Mouse (Mus musculus): Measurements from ENCODE around the gene Abhd15.
A peak's percentile ranks its signal among the peaks of the same experiment; 100 is the strongest.

The Abhd15 gene

DNA sequence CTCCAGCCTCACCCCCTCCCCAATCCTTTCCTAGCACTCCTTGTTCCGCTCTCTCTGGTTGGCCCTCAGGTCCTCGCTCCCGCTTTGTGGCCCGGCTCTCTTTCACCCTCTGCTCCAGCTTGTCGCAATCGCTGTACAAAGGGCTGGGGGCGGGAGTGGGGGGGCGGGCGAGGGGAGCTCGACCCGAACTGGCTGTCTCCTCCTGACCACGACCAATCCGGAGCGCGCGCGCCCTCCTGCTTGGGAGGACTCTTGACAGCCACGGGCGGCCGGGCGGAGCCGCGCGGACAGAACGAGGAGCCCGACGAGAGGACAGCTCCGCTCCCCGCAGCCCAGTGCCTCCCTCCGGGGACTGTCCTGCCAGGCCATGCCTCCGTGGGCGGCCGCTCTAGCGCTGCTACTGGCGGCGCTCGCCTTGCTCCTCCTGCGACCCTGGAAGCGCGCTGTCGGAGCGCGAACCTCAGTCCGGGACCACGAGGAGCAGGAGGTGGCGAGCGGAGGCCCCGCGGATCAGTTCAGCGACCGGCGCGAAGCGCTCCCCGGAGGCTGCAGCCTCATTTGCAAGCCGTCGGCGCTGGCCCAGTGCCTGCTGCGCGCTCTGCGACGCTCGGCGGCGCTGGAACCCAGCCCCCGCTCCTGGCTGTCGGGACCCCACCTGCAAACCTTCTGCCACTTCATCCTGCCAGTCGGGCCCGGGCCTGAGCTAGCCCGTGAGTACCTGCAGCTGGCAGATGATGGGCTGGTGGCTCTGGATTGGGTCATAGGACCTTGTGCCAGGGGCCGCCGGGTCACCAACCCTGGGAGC lies at the start of gene Abhd15:
TSS of gene Abhd15 (plus strand) at position 290 of the 805 bp plus-strand sequence.
- peak; percentile 83 to 94 for DNase-seq

DNA sequence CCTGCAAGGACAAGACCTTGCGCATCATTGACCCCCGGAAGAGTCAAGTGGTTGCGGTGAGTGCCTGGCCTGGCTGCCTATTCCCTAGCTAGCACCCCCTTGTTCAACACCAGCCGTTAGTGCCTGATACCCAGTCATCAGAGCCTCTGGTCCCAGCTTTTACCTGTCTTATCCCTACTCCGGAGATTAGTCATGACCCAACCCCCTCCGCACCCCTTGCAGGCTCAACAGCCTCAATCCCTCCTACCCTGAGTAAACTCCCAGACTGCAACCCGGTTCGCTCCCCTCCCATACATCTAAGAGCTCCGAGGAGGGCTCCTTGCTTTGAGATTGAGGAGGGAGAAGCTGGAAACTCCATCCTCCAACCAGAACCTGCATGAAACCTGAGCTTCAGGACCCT lies 48.4 kb upstream of the Abhd15 start:
- DNase-seq, result no peak

DNA sequence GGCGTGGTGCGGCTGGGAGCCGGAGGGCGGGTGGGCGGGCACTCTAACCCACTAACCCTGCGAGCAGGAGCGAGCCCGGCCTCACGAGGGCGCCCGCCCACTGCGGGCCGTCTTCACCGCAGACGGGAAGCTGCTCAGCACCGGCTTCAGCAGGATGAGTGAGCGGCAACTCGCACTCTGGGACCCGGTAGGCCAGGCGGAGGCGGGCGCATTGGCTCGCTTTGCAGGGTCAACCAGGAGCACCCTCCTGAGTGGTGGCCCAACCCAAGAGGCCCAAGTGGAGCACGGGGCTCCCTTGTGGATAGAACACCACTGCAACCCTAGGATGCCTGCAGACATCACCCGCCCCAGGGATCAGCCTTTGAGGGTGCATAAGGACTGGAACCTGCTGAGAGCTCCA lies 47.8 kb upstream of the Abhd15 start:
- DNase-seq, result peak; percentile 84 to 90

DNA sequence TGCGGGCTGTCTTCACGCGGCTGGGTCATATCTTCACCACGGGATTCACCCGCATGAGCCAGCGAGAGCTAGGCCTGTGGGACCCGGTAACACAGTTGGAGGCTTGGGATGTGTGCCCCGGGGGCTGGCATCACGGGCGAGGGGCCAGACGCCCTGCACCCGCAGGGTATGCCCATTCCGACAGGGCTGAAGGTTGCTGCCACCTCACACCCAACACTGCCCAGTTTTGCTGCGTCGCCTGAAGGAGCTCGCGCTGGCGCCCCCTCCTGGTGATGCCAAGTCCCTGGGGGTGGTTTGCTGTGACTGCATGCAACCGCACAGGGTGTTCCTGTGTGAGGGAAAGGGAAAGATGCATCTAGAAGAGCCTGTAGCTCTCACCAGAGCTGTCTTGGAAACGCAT lies 47.1 kb upstream of the Abhd15 start:
- DNase-seq, result peak; percentile 82 to 87

DNA sequence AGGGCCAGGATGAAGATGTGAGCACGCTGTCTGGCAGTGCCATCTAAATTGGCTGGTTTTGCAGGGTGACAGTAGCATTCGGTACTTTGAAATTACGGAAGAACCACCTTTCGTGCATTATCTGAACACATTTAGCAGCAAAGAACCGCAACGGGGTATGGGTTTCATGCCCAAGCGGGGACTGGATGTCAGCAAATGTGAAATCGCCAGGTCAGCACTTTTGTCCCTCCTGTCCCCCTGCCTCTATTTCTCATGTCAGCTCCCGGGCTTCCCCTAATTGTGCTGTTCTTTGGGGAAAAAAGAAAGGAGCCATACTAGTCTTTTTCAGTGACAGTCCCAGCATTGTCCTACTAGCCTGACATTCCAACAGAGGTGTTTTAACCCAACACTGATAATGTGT lies 46.5 kb upstream of the Abhd15 start:
- no peak for DNase-seq

DNA sequence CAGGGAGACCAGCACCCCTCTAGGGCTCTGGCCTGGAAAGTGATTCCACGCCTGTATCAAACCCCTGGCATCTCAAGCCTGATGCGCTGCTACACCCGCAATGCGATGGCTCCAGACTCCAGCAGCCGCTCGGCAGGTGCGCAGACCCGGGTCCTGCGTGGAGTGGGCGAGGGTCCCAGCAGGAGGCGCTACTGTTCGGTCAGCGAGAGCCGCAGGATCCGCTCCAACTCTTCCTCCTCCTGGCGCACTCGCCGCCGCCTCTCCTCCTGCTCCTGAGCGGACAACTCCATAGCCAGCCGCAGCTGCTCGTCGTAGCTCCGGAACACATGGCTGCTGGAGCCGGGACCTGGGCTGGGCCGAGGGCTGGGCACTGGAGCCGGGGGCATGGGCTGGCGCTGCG lies 43.5 kb upstream of the Abhd15 start:
- DNase-seq, result no peak

DNA sequence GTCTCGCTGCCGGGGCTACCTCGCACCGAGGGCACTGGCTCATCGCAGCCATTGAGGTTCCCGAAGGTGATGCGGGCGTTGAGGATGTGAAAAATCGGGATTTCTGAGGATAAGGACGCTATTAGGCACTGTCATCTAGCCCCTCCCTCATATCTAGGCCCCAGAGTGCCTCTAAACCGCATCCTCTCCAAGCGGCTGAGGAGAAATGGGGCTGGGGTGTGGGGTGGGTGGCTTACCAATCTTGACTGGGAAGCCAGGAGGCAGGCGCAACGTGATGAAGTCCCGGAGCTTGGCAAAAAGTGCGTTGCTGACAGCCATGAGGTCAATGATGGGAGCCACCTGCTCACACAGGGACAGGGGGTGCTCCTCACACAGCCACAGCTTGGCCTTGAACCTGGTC lies 42.1 kb upstream of the Abhd15 start:
- no peak for DNase-seq

DNA sequence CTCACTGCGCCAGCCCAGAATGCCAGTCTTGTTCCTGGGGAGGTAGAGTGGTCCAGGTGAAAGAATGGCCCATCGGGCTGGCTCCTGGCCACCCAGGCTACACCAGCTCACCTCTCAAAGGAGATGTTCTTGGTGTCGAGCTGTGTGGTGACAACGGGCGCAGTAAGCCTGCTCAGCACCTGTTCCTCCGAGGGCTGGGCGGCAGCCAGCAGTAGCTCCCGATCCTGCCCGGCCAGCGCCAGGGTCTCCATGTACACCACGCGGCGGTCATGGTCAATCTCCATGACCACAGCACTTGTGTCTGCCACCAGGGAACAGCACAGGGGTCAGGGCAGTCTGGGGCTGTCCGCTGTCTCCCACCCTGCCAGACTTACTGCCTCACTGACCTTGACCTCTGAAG lies 38.7 kb upstream of the Abhd15 start:
- no peak for DNase-seq

DNA sequence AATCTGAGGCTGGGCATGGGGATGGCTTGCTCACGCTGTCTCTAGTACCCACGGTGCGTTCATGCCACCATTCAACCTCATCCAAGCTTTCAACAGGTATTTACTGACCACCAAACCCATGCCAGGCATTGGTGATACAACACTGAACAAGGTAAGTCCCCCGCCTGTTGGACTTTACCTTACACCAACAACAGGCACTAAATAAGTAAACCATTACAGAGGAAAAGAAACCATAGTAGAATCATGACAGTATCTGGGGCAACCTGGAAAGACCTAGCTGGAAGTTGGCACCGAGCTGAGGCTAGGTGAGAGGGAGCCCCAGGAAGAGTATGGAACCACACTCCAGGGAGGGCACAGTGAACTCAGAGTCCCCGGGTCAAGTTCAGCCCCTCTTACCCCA lies 38.0 kb upstream of the Abhd15 start:
- no peak for DNase-seq

DNA sequence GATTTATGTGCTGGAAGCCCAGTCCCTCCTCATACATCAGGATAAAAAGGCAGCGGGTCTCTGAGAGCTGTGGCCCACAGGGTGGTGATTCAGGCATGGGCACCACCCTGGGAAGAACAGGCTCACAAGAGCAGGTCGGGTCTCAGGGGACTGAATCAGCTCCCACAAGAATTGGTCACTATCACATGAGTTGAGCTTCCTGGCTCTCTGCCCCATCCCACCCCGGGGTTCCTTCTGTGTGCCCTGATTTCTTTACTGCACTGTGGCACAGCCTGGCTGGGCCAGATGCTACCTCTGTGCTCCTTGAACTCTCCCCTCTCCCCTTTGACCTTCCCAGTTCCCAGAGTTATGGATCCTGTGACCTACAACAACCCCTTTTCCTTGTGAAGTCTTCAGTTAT lies 31.9 kb upstream of the Abhd15 start:
- DNase-seq, result no peak

DNA sequence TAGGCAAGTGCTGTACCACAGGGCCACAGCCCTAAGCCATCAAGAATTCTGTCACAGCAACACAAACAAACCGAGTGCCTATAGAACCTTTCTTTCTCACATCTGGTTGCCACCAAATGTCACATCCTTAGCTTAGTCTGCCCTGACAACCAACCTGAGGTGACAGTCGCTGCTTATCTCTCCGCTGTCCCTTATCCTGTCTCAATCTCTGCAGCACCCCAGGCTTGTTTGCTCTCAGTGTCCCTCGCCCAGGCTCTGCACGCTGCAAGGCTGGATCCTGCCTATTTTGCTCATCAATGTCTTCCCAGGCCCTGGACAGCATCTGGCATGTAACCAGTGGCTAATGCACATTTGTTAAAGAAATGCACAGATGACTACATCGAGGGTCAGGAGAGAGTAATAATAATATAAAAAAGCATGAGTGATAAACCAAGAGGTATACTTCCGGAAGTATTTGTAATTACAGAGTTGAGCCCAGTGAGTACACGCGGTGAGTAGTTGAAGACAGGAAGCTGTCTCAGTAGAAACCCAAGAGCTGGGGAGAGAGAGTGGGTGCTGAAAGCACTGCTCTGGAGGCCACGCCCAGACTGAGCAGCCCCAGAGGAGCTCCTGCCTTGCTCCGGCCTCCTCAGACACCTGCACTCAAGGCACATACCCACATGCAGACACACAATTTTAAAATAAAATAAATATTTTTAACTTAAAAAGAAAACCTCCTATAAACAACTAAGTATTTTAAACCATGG lies 31.2 kb upstream of the Abhd15 start:
- DNase-seq, result no peak

DNA sequence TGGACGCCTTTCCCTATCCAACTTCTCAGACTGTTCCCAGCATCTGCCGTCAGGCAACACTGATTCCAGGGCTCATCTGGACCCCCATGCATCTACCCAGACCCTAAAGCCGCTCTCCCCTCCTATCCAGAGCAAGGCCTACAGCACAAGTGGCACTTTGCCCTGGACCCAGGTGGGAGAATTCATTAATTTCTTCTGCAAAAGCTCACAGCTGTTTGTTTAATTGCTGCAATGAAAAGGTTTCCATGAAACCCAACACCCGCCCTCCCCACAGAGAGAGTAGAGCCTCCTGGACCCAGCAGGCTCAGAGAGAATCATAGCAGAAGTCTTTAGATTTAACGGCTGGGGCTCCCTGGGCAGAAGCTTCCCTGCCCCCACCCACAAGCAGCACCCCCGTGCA lies 29.7 kb upstream of the Abhd15 start:
- DNase-seq, result peak in 1 of 2 experiments; percentile 27

DNA sequence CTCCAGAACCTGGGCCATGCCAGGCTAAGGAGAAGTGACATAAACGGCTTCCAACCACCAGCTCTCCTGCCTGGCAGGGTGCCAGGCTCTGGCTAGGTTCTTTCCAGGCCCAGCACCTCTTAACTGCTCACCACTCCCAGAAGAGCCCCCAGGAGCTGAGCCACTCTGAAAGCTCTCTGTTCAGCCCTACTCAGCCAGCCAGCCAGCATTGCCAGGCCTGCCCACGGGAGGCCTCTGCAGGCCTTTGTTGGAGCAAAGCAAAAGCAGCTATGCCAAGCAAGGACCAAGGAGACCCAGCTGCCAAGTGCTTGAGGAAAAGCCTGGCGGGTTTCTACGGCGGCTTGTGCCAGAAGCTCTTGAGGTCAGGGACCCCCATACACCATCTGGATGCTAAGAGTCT lies 28.1 kb upstream of the Abhd15 start:
- peak in 1 of 2 experiments; percentile 35 for DNase-seq

DNA sequence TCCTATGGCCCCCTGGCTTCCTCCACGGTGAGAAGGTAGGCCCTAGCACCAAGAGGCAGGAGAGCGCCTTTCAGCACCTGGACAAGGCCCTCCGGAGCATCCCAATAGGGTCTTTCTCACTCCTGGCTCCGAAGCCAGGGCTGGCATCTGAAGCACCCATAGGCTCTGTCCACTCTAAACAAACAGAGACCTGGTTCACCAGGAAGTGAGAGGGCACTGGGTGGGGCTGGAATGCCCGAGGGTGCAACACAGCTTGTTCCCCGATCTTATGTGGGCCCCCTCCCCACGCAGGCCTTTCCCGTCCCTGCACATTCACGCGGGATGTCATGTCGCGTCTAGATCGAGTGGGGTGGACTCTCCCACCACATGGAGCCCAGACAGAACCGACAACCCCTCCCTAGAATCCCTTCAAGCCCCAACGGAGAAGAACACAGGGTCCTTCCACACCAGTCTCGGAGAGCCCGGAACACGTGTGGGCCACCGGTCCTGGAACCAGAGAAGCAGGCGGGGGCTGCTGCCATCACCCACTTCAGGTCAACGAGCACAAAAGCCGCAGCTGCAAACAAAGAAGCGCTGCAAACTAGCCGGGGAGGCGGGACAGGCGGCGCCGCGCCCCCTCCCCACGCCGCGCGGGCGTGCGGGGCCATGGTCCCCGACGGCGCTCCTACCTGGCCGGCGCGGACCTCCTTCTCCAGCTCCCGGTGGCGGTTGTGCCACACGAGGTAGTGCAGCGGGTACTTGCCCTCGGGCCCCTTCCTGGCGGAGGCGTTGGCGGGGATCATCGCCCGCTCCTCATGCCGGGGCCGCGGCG lies 25.9 kb upstream of the Abhd15 start:
- DNase-seq, result peak in 1 of 2 experiments; percentile 47

DNA sequence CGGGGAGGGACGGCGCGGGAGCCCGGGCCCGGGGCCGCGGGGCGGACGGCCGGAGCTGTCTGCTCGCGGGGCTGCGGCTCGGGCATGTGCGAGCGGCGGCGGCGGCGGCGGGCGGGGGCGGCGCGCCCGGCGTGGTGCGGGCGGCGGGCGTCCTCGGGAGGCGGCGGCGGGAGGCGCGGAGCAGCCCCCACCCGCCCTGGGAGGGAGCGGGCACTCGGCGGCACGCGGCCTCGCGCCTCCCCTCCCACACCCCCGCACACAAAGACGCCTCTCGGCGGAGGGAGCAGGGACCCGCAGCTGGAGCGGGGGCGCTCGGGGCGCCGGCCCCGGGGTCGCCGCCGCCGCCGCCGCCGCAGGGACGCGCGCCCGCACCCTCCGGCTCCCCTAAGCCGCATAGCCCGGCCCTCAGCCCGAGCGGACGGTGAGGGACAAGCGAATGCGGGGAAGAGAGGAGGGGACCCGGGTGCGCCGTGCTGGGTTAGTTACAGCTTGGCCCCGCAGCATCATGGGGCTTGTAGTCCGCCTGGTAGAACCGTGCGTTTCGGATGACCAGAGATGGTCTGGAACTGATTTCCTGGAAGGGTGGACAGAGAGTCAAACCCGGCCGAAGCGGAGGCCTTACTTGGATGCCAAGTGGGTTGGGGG lies 25.2 kb upstream of the Abhd15 start, which contains the start of gene Ankrd13b:
TSS of gene Ankrd13b (minus strand) at position 88 of the 645 bp plus-strand sequence.
- DNase-seq, result peak; percentile 82 to 89

DNA sequence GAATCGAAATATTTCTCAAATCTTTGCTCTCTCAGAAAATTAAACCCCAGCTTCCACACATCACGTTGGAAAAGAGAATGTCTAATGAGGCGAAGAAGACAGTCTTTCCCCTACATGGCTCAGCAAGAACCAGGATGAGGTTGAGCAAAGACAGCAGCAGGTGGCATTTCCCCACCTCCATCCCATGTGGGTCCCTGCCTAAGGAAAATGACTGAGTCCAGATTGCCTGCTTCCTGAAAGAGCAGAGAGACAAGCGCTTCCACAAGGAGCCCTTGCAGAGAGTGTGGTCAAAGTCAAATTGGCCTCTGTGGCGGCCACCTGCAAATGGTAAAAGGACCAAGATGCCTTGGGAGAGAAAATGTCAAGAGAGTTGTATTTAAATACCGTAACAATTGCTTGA lies 24.5 kb upstream of the Abhd15 start:
- DNase-seq, result peak in 1 of 2 experiments; percentile 26

DNA sequence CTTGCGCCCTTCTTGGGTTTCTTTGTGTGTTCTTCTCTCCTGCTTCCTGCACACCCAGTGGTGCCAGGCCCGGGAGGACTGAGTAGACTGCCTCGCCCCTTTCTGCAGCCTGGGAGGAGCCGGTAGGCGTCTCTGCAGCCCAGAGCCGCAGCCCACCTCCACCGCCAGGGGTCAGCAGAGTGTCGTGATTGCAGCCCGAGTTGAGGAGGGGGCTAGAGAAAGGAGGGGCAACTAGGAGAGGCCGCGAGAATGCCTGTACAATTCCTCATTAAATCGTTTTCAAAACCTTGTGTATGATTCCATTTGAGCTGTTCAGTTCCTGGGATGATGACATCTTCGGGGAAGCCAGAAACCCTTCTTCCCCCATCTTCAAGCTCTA lies 23.8 kb upstream of the Abhd15 start:
- DNase-seq, result peak; percentile 92

DNA sequence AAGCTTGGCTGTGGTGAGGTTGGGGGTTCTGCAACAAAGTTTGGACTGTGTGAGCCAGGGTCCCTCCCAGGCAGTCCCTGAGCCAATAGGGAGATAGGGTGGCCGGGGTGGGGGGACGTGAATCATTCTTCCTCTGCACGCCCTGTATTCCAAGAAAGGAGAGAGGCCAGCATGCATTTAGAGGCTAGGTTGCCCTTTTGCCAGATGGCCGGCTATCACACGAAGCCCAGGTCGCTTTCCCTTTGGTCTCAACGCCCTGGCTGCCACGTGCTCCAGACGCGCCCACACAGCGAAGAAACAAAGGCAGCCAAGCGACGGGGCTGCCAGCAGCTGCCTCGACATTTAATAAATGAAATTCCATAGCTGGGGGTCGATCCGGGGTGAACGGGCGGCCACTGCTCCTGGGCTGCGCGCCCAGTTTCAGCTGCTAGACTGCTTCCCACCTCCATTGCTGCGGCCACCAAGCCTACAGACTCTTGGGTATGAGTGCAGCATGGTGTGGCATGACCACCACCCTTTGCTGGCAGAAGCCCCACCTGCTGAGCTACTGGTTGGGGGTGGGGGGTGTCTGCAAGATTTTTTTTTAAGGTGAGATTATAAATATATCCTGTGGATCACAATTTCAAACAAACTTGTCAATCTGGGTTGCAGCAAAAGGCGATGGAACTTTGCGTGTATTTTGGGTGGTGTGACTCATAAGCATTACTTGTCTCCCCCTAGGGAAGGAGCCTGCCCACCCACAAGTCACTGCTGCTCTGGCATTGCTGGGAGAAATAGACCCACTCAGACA lies 23.2 kb upstream of the Abhd15 start:
- peak; percentile 52 to 74 for DNase-seq

DNA sequence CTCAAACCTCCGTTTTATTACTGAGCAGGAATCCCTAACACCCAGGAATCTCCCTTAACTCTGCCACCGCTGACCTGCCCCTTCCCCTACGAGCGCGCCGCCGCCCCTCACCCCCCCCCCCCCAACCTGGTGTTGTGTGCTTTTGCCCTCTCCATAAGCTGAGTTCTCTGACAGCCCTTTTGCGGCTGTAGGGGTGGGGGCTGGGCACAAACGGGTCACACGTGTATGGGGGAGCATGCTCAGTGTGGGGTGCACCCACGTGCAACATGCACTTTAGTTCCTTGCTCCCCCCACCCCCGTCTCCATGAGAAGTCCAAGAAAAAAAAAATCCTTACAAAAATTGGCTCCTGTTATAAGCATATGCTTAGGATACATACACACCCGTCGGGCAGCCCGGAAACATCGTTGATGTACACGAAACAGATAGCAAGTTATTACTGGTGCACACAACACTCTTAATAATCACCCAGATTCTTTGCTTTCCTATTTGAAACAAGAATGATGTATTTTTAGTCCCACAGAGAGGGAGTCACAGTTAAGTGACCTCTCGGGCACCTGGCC lies 22.5 kb upstream of the Abhd15 start:
- peak in 1 of 2 experiments; percentile 62 for DNase-seq

DNA sequence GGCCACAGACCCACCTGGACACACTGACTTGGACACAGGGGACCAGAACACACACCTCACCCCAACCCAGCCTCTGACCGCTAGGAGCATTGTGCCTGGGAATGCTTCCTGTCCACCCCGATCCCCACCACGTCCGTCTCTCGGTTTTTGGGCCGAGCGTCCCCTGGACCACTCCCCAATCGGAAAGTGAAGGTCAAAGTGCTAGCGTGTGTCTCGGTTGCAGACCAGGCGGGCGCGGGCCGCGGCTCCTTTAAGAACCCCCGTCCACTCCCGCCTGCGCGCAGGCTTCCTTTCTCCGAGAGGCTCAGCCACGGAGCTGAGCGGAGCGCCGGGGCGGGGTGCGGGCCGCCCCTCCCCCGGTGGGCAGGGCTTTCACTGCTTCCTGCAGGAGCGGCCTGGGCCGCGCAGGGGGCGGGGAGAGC lies 22.0 kb upstream of the Abhd15 start:
- peak; percentile 95 to 99 for DNase-seq

Measured in kidney, postnatal 25 days (tissue).